Mouse (Mus musculus) urinary bladder, postnatal 36 days (tissue): ENCODE data around the gene B4galt3.

Experiments used
- DNase-seq, 2 experiments: peaks; one replicate each; pipeline ENCODE4 v3.0.0; 2022; ENCODE audit warnings: low spot score in 2 of 2, mixed read lengths in 1 of 2

B4galt3 gene

DNA sequence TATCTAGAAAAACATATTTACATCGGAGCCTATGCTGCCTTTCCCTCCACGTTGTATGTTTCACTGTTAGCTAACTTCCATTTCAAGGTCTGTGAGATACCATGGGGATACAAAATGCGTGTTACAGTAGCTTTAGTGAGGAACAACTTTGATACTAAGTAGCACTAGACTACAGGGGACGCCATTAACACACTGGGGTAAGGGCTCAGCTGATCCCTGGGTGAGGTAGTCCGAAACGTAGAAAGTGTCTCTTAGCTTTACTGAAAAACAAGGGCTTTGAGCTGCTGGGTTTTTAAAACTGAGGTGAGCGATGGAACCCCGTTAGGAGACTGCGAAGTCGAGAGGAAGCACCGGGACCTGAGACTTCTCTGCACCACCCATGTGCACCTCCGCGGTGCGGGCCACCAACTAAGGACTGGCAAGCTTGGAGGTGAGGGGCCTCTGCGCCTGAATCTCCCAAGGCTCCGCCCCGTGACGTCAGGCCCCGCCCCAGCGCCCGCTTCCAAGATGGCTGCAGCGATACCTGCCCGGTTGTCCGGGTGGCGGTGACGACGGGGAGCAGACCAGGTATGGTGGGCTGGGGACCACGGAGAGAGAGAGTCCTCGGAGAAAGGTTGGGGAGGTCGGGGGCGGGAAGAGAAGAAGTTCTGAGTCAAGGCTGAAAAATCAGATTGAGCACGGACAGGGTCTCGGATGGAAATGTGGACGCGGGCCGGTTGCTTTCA is at the start of gene B4galt3:
TSS of gene B4galt3 (plus strand) at position 481 of the 725 bp plus-strand sequence.
- peak; percentile 97 for DNase-seq

DNA sequence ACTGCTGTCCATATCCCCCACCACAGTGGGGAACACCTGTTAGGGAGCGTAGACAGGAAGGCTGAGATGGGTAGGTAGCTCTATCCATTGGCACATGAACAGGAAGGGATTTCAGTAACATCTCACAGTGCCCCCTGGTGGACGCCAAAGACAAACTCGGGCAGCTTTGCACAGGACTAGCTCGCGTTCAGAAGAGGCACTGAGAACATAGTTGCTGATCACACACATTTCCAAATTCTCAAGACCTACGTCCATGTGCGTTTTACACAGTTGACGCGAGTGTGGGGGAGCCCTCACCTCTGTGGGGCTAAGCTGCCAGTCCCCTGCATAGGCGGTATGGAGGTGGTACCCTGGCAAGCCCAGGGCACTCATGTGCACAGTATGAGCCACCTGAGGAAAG is 49.3 kb upstream of the B4galt3 start:
- peak; percentile 81 to 85 for DNase-seq

DNA sequence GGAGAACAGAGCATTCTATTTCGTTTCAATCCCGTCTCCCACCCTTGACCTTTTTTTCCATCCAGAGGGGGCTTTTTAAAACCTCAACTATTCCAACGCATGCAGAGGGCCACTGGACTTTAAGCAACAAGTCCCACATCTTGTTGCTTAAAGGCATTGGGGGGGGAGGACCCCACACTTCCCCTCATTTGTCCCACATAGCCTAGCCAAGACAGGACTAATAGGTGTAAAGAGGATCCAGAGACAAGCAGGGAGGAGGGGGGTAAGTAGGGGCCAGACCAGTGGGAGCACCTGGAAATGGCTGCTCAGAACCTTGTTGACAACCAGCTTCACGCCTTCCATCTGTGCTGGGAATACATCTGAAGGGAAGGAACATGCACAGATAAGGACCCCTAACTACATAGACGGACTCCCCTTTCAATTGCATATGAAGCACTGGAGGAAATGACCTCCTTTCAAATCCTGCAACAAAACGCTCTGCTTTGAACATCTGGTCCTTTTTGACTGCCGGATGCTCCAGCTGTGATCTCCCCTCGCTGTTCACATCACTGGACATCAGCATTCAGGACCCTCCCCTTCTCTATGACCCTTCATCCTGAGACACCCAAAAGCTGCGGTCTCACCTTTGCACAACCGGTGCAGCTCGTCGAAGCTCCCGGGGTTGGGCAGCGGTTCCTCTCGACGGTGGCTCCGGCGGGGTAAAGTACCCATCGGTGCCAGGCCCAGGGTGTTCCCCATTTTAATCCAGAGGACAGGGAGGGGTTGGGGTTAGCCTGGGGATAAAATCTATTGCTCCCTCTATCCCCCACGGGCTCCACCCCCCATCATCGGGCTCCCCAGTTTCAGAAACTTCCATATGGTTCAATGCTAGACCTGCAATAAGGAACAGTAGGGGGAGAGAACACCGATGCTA is 48.6 kb upstream of the B4galt3 start:
- no peak for DNase-seq

DNA sequence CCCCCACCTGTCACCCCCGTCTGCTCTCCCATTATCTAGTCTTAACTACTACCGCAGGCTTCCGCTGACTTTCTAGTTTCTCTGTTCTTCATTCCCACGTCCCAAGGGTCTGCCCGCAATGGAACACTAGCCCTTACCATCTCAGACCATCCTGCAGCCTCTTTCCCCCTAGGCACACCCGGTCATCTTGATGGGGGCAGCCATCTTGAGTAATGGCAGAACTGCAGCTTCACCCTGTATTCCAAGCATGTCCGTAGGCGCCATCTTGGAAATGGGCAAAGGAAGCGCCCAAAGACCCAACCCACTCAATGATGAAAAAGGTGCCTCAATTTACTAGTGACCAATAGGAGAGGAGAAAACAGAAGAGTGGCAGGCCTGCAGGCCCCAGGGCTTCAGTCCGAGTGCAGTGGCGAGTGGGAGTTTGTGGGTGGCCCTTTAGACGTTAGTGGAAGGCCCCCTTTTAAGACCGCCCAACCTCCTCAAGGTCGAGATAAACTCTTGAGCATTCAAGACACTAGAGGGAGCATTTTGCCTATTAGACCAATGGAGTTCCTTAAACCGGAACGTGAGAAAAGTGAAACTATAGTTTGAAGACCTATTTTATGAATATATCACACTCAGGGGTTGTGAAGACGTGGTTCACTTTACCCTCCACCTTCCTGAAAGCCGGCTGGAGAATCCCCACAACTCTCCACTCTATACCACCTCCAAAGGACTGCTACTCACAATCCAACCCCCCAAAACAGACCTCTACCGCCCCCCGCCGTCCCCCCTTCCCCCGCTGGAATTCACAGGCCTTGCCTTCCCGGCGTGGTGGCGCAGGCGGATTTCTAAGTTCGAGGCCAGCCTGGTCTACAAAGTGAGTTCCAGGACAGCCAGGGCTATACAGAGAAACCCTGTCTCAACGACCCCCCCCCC is 47.6 kb upstream of the B4galt3 start, which contains the start of gene Tomm40l:
TSS of gene Tomm40l (minus strand) at position 277 of the 918 bp plus-strand sequence.
- DNase-seq, result peak; percentile 84 to 94

DNA sequence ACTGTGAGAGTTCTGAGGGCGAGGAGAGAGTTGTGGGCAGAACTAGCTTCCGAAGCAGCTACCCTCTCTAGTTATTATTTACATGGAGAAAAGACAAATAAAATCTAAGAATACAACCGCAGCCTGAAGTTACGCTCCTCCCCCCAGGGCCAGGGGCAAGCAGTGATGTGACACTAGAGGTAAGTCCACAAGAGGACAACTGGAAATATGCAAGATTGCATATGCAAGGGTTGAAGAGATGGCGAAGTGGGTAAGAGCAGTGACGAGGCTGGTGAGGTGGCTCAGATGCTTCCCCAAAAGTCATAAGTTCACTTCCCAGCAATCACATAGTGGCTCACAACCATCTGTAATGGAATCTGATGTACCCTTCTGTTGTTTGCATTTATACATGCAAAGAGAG is 47.0 kb upstream of the B4galt3 start:
- no peak for DNase-seq

DNA sequence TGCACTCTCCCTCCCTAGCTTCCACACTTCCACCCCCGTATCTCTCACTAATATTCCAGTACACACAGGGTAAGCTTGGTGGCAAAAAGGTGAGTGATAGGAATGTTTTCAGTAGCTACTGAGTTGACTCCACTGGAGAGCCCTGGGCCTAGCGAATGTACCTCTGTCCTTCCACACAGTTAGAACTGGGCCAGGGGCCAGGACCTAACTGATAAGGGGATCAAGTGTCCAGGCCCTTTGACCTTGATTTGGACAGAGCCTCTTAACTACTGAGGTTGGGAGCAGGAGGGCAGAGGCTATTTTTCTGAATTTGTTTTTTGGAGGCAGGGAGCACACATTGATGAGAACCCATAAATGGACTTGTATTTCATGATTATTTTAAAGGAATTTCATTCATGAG is 46.3 kb upstream of the B4galt3 start:
- no peak for DNase-seq

DNA sequence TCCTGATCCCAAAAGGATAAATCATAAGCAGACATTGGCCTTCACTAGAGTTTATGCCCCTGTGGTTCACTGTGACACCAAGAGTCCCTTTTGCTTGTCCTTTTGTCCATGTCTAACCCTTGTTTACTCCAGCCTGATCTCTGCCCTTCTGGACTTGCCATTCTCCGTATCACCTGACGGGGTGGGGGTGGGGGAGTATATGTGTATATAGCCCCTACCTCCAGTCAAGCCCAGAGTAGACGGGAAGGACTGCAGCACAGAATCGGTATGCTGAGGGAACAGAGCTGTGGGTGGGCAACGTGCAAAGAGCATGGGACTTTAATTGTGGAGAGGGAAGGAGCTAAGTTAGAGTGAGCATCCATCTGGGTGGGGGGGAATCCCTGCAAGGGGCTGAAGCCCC is 45.3 kb upstream of the B4galt3 start, which contains the start of gene Apoa2:
TSS of gene Apoa2 (plus strand) at position 198 of the 400 bp plus-strand sequence.
- no peak for DNase-seq

DNA sequence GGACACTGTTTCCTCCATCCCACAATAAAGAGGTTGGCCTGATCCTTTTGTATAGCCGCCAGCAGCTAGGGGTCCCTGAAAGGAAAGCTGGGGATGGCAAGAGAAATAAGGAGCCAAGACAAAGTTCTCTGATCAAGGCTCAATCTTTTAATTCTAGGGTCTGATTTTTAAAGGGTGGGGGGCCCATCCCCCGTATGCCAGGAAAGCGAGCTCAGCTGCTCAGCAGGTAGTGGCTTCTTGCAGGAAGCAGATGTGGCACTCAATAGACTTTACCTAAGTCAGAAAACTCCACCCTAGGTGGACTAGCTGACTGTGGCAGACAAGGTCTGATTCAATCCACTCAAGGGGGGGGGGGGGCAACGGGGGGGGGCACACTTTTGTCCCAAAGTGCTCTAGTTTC is 43.3 kb upstream of the B4galt3 start:
- no peak for DNase-seq

DNA sequence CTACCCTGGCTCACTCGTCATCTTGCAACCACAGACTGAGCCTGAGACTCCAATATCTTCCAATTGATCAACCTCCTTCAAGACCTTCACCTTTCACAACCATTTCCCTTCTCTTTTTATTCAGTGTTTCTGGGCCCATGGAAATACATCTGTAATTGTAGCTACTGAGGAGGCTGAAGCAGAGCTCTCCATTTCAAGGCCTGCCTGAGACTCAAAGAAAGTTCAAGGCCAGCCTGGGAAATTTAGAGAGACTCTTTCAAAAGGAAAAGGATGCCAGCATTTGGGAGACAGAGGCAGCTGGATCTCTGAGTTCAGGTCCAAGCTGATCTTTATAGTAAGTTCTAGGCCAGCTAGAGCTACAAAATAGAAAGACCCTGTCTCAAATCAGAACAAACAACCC is 42.2 kb upstream of the B4galt3 start:
- no peak for DNase-seq

DNA sequence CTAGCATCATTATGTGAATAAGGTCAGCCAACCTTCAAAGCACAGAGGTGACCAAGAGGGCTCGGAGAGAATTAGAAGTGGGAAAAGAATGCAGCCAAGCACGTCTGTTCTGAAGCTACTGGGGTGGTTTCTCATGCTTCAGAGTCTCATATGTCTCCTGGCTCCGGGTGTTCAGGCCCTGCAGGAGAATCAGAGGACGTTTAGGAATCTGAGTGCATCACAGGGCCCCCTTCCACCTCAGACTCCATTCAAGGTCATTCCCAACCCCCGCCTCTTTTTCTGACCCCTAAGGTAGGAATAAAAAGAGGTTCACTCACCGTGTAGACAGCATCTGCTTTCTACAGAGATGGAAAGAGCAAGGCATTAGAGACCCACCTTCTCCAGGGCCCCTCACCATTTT is 40.4 kb upstream of the B4galt3 start:
- no peak for DNase-seq

DNA sequence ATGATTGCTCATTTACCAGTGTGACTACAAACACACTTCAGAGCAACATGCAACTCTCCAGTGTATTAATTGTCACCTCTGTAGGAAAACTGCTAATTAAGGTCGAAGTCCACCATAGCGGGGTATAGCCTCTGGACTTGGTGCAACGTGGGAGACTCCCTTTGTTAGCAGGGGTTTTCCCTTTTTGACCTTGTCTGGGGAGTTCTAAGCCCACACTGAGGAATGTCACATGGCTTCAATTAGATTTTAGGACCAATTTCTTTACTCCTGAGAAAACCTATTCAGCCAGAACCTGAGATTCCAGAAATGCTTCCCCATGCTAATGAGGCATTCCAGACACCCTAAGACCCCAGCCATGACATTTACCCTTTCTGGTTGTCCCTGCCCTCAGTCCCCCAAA is 39.9 kb upstream of the B4galt3 start:
- DNase-seq, result no peak

DNA sequence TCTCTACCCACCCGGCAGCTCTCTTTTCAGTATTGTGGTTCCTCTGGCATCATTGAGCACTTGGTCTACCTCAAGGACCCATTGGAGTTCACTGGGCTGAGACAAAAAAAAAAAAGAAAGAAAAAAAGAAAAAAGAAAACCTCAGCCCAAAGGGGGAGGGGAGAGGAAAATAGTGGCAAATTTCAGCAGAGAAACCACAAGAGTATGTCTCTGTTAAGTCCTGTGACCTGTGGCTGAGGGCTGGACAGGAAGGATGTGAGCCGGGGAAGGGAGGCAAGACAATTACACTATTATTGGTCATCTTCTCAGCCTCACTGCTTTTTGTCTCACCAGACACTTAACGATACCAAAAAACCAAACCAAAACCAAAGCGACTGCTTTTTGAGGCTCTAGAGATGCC is 38.3 kb upstream of the B4galt3 start:
- no peak for DNase-seq

DNA sequence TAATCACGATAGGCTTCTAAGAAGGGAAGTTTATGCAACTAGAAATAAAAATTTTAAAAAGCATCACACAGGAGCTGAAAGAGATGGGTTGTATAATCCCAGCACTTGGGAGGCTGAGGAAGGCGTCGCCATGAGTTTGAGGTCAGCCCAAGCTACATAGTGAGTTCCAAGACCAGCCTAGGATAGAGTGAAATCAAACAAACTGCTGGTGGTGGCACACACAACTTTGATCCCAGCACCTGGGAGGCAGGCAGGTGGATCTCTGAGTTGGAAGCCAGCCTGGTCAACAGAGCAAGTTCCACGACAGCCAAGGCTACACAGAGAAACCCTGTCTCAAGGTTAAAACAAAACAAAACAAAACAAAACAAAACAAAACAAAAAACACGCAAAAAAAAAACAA is 37.8 kb upstream of the B4galt3 start:
- no peak for DNase-seq

DNA sequence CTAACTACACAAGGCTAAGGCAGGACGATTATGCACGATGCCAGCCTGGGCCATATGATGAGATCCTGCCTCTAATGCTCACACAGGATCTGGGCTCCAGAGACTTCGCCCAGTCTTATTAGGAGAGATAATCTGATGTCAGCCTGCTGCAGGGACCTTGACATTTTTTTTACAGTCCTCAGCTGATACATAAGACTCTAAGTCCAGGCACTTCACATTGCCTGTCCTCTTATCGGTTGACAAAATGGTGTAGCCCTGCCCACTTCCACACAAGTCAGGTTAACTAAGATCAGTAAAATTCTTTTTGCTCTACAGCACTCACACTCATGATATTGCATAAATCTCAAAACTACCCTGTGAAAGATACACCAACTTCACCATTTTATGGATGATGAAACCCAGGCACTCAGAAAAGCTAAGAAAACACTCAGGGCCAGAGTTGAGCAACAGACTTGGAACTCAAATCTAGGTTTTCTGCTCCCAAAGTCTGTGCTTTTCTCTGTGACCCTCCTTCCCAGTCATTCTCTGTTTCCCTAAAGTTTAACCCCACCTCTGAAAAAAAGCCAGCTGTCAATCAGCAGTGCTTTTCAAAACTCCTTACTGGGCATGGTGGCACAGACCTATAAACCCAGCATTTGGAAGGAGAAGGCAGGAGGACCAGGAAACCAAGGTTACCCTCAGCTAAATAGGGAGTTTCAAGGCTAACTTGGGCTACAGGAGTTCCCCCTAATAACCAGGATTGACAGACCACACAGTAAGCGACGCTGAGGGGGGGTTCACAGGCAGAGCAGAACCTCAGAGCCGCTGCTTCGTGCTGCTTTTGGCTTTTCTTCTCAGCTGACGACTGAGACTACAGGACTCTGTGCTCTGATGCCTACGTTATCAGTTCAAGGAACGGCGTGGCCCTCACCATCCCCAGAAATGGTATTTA is 37.1 kb upstream of the B4galt3 start:
- DNase-seq, result no peak

DNA sequence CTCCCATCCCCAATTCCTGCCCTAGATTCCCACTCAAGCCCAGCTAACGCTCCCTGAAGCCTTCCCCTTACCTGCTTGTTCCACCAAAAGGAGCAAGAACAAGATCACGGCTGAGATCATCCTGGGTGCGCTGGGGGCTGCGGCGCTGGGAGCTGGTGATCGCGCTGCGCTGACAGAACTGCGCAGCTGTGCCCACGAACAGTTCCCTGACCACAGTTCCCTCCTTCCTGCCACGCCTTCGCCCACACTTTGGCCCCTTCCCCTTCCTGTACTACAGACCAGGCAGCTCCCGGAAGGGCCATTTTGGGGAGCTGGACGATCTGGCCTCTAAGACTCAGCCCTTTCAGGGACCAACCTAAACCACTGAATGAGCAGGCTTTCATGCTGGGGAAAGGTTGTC is 36.0 kb upstream of the B4galt3 start, which contains the start of gene Fcer1g:
TSS of gene Fcer1g (minus strand) at position 240 of the 400 bp plus-strand sequence.
- no peak for DNase-seq

DNA sequence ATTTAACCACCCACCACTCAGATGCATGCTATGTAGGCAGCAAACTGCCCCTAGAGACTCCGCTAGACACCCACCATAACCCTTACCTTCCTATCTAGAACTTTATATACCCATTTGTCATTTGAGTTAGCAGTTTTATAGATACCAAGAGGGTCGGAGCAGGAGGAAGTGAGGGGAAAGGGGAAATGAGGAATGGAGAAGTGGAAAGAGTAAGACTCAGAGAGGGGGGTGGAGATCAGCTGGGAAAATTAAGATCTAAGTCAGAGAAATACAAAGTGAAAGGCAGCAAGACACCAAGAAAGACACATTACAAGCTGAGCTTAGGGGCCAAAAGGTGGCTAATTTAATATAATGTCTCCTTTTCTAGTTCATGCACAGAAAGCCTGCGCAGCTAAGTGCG is 35.6 kb upstream of the B4galt3 start:
- DNase-seq, result no peak

DNA sequence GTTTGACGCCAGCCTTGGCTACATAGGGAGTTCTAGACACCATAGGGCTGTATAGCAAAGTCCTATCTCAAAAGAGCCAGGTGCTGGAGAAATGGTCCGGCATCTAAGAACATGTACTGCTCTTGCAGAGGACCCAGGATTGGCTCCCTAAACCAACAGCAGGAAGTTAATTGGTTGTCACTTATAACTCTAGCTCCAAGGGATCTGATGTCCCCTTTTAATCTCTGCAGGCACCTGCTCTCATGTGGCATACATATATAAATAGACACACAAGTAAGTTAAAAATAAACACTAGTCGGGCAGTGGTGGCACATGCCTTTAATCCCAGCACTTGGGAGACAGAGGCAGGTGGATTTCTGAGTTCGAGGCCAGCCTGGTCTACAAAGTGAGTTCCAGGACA is 34.3 kb upstream of the B4galt3 start:
- DNase-seq, result no peak

DNA sequence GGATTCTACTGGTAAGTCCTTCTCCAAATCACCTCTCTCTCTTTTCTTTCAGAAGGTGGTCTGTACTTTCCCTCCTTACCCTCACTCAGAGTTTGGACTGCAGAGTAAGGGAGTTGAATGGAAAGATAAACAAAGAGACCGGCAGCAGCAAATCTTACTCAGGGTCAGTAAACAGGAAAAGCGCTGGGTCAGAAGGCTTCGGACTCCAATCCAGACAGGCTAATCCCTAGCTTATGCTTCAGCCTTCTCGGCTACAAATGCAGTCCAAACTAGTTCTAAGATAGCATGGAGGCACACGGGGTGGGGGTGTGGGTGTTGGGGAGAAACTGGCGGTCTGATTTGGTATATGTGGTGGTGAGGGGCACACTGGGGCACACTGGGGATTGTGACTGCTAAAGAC is 32.7 kb upstream of the B4galt3 start:
- DNase-seq, result no peak

DNA sequence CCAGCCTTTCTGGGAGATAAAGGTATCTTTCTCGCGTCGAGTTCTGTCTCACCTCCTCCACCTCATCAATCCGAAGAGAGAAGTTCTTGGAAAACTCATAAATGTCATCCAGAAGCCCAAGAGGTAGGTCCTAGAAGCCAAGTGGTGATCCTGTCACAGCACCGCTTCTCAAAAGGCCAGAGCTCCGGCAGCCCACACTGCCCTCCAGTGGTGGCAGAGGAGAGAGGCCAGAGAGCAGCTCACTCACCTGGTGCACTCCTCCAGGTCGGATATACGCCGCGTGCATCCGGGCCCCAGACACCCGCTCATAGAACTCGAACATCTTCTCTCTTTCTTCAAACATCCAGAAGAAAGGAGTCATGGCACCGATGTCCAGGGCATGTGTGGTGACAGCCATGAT is 31.7 kb upstream of the B4galt3 start:
- DNase-seq, result peak in 1 of 2 experiments; percentile 56

DNA sequence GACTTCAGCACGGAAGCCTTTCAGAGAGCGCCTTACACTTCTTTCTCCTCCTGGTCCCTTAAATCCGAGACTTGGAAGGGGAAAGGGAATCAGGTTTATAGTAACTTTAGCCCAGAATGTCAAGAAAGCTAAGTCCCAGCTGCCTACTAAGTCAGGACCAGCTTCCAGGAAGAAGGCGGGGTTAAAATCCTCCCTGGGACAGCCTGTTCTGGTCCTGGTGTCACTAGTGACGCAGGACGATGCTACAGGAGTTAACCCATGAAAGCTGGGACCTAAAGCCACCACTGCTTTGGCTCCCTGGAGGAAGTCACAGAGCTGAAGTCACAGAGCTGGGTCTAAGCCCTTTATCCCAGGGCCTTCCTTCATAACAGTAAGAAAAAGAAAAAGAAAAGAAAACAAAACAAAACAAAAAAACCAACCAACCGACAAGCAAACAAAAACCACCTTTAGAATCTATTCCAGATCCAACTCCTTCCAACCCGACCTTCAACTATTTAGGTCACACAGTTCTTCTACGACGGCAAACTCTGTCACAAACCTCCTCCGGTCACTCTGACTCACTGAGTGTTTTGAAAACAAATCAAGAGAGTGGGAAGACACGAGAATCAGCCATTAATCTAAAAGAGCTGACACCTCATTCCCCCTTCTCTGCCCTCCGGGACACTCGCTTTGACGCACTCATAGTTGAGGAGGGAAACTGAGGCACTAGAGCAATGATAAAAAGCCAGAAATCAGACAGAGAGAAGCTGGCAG is 30.0 kb upstream of the B4galt3 start:
- peak in 1 of 2 experiments; percentile 62 for DNase-seq
